Mouse (Mus musculus) T-helper 2 cell (primary cell): ENCODE results near the gene Acp2.
"Not testable (repeated sequence)": the region's sequence is repeated elsewhere in the genome, so short reads cannot be mapped to it uniquely, and the experiment has no call there.

Experiments
- in situ Hi-C: fragments of 300-600 bp; cut with MboI, MseI; formaldehyde crosslinking; loops from one replicate; pipeline ENCODE4 v1.15.1; 2025; ENCODE audit warnings: high pct_unique_total_duplicates

Acp2 gene

DNA sequence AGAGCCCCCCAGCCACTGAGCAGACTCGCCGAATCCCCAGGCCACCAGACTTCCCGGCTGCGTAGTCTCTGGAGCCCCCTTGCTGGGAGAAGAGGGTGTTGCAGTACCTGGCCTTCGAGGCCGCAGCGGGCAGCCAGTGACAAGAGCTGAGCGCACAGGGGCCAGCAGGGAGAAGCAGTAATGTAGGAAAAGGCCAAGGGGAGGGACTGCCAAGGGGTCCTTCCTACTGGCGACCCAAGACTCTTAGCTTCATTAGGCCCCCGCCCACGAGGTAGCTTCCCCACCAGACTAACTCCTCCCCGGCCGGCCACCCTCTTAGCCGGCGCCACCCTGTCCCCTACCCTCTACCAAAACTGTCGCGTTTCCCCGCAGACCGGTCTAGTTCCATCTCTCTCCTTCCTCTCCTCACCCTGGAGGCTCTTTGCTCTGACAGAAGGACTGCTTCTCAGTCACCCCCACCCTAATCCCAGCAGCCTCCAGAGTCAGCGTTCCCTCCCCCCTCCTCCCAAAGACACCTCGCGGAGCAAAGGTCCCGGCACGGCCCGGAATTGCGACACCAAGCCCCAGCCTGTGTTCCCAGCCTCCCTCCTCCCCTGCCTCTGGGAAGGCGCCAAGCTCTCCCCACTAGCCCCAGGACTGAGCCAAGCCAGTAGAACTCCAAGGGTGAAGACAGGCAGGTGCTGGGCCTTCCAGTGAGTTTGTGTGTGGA, 7.9 kb upstream of the Acp2 start:
- in situ Hi-C loops: loop anchor here (5.0 kb wide), 1 partner anchor 63 kb away; the partner anchor contains the start of gene Pacsin3

DNA sequence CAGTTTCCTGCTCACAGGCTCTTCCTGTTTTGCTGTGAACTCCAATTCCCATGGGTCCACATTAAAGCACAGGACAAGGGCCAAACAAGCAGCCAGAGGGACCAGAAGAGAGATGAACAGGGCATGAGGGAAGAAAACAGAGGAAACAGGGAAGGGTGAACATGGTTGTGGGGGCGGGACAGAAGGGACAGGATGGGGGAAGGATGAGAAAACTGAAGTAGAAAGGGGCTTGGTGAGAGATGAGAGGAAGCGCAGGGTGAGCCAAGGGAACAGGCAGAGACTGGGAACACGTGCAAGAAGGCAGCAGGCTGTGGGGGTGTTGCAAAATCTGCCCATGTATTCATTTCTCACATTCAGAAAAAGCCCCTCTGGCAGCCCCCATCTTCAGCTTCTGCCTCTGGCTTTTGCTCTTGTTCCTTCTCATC, 6.1 kb upstream of the Acp2 start:
- in situ Hi-C loops: no loop called here

DNA sequence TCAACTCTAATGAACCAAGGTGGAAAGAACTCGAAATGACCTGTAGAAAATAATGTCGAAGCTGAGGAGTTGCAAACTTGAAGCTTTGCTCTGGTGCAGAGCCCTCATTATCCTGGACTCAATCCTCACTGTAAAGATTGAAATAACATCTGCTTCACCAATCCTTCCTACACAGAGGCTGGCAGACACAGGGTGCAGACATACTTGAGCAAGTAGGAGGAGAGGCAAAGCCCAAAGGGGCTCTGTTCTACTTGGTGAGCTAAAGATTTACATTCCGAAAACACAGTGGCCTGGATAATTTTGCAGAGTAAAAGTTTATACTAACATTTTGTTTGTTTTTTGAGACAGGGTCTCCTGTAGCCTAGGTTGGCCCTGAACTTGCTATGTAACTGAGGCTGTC, 3.8 kb upstream of the Acp2 start:
- in situ Hi-C loops: no loop called here

DNA sequence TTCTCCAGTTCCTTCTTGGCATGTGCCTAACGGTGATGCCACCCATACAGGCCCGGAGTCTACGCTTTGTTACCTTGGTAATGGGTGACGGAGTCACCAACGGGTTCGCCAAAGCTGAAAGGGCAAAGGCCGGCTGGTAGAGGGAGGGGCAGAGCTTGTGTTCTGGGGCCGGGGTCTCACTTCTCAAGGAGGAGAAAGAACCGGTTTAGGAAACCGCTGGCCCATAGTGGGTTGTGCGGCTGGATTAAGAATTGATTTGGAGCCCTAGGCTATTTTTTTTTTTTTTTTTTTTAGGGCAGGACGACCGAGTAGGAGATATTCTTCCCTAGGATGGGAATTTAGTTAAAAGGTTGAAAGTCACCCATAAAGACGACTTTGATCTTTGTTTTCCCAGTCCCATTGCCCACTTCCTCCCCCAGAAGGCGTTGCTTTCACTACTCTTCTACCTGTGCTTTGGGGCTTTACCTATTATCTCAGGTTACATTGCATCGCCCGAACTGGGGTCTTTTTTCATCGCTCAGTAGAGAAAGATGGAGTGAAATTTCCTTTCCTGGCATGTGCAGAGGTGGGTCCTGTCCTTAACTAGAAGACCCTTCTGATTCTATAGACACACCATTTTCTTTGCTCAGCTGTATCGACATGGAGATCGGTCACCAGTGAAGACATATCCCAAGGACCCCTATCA, 429 bp downstream of the Acp2 start:
- in situ Hi-C loops: no loop called here

DNA sequence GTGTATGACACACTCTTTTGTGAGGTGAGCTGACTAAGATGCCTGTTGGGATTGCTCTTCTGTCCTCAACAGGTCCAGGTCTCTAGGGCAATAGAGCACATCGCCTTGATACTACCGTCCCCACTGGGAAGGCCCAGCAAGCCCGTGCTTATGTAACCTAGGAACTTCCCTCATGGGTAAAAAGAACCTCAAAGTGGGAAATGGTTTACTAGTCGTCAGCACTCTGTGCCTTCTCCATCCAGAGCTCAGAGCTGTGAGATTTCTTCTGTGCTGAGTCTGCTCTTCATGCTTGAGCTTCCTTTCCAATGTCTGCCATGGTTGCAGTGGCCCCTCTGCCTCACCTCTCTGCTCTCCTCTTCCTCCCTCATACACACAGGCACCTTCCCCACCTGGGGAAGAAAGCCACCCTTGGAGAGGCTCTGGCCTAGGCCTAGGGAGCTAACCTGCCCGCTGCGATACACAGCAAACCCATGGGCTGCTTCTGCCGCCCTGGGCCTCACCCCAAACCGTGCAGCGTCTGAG, 3.6 kb downstream of the Acp2 start:
- in situ Hi-C loops: no loop called here

DNA sequence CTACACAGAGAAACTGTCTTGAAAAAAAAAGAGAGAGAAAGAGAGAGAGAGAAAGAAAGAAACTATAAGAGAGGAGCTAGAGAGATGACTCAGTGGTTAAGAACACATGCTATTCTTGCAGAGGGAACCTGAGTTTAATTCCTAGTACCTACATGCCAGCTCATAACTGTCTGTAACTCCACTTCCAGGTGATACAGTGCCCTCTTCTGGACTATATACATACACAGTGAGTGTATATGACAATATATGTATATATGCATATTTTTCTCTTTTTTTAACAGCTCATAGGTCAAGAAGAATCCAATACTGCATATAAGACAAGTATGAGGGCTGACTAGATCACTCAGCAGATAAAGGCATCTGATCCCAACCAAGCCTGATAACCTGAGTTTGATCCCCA, 10.6 kb downstream of the Acp2 start:
- in situ Hi-C loops: no loop called here

DNA sequence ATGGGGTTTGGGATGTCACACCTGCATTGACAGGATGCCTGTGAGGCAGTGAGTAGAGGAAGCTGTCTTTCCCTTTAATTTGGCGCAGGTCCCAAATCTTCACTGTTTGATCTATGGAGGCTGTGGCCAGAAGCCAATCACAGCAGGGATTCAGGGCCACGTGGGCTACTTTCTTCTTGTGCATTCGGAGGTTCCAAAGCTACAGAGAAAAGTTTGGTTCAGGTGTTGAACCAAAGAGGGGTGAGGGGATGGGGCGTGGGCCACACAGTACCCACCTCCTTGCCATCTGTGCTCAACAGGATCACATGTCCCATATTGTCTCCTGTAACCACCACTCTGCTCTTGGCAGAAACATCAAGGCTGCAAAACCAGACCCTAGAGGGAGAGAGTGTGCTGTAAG, 14.3 kb downstream of the Acp2 start:
- in situ Hi-C loops: no loop called here

DNA sequence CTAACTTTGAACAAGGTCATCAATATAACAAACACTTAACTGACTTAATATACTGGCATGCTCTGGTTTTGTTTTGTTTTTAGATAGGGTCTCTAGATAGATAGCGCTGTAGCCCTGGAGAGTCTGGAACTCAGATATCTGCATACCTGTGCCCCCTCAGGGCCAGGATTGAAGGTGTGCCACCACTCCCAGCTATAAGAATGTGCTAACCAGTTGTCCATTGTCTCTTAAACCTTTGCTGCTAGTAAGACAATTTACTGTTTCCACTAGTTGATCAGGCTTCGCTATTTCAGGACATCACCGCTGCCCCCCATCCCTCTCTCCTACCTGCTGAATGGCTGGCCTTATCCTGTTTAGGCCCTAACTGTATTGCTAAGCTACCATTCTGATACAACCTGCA, 17.8 kb downstream of the Acp2 start:
- in situ Hi-C loops: no loop called here

DNA sequence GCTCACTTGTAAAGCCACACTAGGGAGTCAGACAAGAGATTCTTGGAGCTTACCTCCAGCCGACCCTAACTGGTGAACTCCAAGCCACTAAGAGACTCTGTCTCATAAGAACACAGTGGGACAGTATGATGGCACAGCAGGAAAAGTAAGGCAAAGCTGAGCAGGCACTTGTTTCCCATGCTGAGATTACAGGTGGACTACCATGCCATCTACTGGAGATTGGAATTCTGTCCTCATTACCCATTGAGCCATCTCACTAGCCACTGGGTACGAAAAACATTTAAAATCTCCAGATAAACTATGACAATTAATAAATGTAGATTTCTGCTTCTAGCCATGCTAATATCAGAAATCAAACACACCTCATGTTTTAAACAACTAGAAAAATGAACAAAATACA, 20.9 kb downstream of the Acp2 start:
- in situ Hi-C loops: no loop called here

DNA sequence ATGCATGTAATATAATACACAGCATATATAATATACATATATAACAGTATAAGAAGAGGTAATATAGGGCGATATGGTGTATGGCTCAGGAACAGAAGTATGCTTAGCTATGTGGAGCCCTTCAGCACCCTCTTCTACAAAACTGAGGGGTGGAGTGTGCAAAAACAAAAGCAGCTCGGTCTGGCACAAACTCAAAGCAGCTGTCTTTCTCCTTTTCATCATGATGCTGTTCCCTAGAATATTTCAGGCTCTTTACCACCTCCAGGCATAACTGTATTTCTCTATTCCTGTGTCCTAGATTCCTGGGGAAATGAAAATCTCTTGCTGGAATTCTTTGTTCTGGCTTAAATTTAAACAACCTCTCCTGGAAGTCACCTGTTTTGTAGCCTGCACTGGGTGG, 27.1 kb downstream of the Acp2 start:
- in situ Hi-C loops: no loop called here

DNA sequence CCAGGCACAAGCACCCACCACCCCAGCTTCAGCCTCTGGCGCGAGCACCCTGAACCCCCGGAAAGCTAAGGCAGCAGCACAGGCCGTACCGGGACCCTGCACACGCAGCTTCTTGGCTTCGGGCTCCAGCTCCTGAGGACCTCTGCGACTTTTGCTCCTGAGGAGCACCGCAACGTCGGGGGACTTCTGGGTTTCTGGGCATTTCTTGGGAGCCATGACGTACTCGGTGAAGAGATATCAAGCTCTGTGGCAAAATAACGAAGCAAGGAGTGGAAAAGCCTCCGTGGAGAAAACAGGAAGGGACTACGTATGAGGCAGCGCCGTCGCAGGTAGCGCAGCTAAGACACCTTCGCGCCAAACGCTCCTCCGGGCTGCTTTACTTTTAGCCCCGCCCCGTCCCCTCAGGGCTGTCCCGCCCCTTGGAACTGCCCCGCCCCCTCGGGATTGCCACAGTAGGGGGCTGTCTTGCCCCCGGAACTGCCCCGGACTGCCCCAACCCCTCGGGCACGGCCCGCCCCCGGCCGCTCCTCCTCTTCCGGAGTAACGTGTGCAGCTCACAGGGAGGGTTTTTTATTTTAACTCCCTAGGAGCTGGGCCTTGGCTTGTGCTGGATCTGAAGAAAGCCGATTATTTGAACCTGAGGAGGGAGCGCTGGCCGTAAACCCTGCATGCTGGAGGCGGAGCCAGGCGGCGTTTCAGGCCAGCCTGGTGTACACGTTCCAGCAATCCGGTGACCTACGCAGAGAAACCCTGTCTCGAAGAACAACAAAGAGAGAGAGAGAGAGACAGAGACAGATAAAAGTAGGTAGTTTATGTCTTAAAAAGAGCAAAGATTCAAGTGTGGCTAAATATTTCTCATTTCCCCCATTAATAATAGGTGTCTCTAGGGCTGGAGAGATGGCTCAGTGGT, 34.2 kb downstream of the Acp2 start, which contains the start of gene Ddb2:
TSS of gene Ddb2 (minus strand) at position 382 of the 910 bp plus-strand sequence.
- in situ Hi-C loops: no loop called here

DNA sequence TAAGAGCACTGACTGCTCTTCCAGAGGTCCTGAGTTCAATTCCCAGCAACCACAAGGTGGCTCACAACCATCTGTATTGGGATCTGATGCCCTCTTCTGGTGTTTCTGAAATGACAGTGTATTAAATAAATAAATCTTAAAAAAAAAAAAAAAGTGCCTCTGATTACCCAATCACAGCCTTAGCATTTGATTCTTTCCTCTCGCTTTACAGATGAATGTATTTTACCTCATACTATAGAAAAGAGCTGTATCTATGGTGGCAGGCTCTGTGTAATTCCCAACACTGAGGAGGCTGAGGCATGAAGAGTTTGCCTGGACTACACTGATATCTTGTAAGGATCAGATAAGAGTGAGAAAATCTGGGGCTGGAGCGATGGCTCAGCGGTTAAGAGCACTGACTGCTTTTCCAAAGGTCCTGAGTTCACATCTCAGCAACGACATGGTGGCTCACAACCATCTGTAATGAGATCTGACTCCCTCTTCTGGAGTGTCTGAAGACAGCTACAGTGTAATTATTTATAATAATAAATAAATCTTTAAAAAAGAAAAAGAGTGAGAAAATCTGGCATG, 34.9 kb downstream of the Acp2 start:
- in situ Hi-C loops: not testable (repeated sequence)

DNA sequence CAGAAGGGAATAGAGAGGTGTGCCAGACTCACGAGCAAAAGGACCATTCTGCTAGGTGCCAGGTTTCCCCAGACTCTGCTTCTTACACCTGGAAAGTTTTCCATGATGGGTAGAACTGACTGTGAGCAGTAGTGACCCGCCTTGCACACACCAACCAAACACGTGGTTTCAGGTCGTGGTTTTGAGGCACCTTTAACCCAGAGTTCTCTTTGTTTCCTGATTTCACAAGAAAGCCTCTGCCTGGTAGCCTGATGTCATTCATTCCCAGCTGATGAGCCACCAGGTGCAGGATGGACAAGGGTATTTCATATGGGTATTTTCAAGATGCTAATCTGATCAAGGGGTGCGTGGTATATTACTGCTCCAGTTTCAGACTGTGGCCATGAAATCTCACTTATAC, 39.9 kb downstream of the Acp2 start:
- in situ Hi-C loops: no loop called here

DNA sequence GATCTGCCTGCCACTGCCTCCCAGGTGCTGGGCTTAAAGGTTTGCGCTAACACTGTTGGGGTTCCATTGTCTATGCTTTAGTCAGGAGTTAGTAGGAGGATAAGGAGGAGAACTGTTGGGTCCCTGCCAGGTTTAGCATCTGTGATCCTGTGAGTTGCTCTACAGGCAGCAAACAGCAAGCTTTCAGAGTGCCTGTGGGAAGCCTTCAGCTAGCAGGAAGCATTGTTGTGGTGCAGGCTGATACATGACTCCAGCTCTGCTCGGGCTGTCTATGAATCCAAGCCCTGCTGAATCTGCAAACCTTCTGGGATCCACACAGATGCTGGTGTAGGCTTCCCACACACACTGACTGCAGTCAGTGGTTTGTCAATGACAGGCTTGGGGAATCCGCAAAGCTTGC, 40.7 kb downstream of the Acp2 start:
- in situ Hi-C loops: no loop called here

DNA sequence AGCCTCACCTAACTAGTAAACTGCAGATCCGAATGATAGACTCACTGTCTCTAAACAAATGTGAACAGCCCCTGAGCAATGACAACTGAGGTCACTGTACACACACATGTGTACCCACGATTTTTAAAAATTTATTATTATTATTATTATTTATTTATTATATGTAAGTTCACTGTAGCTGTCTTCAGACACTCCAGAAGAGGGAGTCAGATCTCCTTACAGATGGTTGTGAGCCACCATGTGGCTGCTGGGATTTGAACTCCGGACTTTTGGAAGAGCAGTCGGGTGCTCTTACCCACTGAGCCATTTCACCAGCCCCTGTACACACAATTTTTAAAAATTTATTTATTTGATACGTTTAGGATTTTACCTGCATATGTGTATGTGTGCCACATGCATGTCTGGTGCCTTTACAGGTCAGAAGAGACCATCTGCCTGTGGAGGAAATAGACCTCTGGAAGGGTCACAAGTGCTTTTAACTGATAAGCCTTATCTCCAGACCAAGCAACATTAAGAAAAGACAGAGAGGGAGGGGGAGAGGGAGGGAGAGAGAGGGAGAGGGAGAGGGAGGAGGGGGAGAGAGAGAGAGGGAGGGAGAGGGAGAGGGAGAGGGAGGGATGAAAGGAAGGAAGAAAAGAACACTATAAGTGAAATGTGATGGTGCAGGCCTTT, 42.0 kb downstream of the Acp2 start:
- in situ Hi-C loops: no loop called here

DNA sequence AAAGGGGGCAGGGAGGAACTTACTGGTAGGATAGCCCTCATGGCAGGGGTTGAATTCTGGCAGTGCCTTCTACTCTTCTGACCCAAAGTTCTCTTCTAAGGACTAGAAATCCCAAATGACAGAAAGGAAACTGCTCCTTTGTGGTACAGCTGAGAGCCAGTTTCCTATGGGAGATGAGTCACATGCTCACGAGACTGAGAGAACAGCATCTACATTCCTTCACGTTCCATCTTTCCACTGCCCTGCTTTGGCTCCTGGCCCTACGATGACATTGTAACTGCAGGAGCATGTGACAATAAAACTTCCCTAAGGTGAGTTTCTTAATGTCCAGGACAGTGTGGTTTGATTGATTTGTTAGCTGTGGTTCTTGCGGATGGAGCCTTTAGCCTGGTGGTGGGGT, 45.7 kb downstream of the Acp2 start:
- in situ Hi-C loops: no loop called here

DNA sequence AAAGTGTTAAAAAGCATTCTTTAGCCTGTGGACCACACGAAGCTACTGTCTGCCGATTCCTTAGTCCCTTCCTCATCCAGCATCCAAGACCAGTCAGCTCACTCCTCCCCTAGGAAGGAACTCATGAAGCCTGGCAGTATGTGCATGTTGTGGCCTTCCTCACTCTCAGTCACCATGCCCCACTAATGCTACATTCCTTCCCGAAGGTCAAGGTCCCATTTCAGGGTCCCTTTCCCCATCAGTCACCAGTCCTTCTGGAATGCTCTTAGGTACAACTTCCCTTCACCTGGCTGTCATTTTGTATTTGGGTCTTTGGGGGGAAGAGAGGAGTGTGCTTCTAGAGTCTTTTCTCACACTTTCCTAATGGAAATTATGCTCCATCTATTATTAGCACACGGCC, 49.3 kb downstream of the Acp2 start:
- in situ Hi-C loops: no loop called here

DNA sequence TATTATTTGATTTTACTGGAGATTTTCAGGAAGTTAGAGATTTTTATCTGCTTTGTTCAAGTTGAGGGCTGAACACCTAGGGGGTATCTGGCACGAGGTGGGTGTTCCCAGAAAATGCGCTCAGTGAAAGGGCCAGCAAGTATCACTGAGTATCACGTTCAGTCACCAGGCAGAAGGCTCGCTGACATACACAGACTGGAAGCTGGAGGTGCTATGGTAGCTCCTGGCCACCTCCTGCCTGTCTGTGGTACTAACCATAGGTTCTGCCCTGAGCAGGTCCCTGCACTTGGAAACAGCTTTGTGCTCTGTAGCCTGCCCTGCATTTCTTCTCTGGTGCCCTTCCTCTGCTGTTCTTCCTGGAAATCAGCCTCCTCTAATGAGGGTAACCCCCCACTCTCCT, 49.8 kb downstream of the Acp2 start:
- in situ Hi-C loops: no loop called here

DNA sequence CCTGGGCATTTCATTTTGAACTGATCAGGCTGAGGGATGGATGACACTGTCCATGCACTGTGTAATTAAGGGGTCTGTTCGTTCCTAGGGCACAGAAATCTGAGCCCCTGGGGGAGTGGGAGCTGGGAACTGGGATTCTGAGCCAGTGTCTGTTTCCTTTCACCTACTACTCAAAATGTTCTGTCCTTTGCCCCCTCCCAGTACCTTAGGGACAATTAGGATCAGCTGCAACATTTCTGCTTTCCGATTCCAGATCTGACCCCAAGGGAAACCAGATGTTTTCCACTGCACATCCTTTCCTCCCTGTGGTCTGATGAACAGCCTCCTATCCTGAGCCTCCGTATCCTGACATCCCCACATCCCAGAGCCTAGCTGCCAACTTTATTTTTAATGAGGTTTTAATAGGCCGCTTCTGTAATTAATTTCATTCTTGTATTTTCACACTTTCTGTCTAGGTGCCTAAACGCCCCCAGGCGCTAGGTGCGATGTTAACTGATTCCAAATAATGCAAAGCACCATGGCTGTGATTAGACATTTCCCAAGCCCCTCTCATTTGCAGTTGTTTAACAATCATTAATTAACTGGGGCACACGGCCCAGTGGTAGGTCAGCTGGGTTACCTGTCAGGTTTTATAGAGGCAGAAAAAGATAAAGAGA, 52.2 kb downstream of the Acp2 start:
- in situ Hi-C loops: loop anchor here (5.0 kb wide), 1 partner anchor 63 kb away; no protein-coding TSS in a partner anchor

DNA sequence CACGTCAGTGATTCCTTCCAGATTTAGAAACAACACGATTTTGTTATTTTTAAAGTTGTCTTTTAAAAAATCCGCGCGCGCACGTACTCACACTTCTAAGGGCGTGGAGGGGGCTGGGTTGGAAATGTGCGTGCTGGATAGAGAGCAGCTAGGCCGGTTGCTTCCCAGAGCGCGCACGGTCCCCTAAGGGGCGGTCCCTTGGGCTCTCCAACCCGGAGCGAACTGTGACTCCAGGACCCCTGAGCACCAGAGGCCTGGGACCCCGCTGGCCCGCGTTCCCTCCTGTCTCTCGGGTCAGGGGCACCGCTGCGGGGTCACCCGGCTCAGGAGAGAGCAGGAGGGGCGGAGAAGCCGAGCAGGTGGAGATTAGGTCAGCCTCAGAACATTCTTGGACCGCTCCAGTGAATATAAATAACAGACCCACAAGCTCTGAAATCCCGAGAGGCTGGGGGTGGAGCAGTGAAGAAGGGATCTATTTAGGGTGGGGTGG, 53.0 kb downstream of the Acp2 start, which contains the start of gene Pacsin3:
TSS of gene Pacsin3 (plus strand) at position 294 of the 490 bp plus-strand sequence.
- in situ Hi-C loops: loop anchor here (5.0 kb wide), 1 partner anchor 63 kb away; no protein-coding TSS in a partner anchor
